Mouse (Mus musculus) CD4-positive, CD25-positive, alpha-beta regulatory T cell, adult 2 months (primary cell): Measurements from ENCODE around the gene 1110012L19Rik.
"Not testable (repeated sequence)": the region's sequence is repeated elsewhere in the genome, so short reads cannot be mapped to it uniquely, and the experiment has no call there.

Source experiments
- DNase-seq: peaks from one replicate; pipeline ENCODE4 v3.0.0-alpha.2; 2012; ENCODE audit warnings: low read depth, low spot score

1110012L19Rik gene

DNA sequence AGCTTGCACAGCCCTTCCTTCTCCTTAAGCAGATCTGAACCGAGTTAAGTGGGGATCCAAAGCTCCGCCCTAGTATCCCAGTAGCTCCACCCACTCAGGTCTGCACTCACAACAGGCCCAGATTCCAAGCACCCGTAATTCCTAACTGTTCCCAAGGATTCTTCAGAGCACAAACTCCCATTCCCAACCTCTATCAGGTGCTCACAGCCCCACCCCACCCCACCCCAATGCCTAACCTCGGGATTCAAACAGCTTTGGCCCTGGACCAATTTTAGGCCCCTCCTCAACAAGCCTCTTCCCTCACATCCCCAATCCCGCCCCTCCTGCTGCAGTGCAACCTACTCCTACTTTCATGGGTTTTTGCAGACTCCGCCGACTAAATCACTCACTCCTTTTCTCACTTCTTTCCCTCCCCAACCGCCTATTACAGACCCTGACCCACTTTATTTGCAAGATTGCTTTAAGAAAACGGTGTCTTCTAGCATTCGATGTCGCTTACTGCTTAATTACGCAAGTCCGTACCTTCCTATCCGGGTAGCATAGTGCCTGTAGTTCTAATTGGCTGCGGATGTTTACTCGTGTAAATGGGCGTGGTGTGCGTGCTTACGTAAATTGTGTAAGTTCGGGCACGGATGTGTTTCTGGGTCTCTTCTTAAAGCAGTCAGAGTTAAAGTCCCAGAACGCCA is at the start of gene 1110012L19Rik:
Gene 1110012L19Rik (plus strand): TSS at position 602 of the 686 bp plus-strand sequence.
- DNase-seq: peak; percentile 91

DNA sequence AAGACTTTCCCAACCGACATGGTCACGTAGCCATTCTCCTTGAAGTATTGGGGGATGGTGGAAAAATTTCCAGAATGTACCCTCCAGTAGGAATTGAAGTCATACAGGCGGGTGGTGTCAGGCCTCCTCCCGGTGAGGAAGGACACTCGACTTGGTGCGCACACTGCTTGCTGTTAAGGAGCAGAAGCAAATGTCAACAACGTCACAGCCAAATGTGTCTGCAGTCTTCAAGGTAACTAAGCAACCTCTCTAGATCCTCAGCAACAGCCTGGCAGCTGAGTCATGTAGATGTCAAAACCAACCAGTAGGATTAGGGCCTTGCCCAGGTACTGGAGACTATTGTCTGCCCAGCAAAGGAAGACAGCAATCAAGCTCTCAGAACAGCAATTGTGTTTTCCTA is 22.7 kb upstream of the 1110012L19Rik start:
- DNase-seq: no peak

DNA sequence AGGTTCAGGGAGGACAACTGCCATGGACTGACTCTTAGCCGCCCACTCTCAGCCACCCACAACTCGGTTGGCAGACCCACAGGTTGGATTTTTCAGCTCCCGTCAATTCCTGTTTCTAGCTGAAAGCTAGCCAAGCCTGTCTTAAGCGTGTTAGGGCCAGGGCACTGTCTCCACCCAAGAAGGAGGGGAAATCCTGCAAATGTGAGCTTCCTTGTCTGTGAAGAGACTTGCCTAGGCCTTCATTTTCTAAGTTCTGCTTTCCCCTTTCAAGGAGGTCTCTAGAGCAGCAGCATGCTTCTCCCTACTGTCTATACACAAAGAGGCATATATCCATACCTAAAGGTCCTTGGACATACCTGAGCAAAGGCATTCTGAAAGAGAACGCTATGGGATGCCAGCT is 22.2 kb upstream of the 1110012L19Rik start:
- DNase-seq: no peak

DNA sequence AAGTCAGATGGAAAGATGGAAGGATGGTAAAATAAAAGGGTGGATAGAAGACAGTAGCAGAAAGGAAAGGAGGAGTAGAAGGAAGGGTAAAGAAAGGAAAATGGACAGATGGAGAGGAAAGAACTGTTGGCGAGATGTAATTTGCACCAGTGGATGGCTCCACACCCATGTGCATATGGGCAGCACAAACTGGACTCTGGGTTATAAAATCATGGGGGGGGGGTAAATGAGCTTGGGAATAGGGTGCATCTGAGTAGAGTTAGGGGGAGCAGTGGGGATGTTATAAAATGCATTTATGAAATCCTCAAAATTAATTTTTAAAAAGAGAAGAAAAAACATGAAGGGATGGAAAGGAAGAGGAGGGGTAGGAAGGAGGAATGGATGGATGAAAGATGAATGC is 21.5 kb upstream of the 1110012L19Rik start:
- DNase-seq: no peak

DNA sequence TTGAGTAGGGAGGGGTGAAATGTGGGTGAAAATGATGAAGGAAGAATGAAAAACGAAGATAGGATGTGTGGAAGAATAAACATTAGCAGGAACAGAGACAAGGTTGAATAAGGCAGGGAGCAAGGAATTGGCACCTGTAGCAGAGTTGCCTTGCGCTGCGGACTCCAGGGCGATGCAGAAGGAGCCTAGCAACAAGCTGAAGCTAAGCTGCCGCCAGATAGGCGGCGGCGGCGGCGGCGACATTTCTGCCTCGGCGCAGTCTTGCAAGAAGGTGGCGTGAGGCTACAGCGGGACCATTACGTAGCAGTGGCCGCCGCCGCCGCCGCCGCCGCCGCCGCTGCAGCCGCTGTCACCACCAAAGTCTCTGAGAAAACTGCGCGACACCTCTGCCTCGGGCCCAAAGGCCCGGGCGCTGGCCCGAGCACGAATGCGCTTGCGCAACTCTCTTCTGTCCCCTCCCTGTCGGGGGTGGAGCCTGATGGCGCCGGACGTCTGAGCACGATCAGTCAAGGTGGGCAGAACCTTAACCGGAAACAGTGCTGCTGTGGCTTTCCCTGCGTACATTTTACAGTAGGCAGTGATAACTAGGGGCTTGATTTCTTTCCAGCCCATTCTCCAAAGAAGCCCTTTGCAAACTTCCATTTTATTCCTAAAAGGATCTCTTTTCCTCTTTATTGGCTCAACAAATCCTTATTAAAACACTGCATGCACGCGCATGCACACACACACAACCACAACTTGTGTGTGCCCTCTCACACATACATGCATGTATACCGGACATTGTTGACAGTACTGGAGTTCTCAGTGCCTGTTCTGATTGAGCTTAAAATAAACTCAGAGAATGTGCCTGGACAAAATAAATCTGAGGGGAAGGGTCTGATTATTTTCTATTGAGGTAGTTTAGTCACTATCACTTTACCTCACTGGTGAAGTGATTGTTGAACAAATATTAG is 20.7 kb upstream of the 1110012L19Rik start, which contains the start of gene Ids:
Gene Ids (minus strand): TSS at position 424 of the 953 bp plus-strand sequence.
- DNase-seq: peak; percentile 92

DNA sequence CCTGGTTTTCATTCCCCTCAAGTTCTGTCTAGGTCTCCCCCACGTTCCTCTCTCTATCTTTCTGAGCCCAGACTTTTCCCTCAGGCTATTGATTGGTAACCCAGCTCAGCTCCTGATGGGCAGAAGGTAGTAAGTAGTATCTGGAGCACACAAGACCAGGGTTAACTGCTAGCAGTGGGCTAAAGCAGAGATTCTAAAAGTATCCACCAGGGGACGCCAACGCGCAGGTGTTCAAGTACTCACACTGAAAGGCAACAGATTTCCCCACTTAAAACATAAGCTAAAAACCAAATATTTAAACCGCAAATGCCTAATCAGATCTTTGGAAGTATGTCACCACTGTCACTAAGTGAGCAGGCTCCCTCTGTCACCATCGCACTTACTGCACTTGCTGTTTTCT is 15.9 kb upstream of the 1110012L19Rik start:
- not testable (repeated sequence) for DNase-seq

DNA sequence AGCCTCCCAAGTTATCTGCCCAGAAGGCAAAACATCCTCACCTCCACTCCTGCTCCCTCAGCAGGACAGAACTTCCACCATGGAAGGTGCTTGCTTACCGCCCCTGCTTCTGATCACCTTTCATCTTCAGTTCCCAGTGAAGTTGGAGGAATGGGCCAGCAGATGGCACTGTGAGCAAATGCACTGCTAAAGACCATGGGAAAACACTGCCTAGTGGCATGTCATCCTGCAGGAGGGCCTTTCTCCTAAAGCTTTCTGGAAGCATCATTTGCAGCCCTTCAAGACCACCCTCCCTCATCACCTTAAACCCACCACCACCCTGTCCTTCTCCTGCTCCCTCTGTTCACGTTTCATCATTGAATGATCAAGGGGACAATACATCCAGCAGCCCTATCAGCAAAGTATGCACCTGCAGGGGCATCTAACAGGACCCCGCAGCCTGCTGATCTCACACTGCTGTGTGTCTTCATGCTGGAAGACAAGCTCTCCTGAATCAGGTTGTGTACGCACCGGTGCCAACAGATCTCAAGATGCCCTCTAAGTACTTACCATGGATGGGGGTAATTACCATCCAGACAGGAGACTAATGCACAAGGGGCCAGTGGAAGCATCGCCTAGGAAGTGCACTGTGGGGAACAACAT is 11.1 kb upstream of the 1110012L19Rik start:
- not testable (repeated sequence) for DNase-seq

DNA sequence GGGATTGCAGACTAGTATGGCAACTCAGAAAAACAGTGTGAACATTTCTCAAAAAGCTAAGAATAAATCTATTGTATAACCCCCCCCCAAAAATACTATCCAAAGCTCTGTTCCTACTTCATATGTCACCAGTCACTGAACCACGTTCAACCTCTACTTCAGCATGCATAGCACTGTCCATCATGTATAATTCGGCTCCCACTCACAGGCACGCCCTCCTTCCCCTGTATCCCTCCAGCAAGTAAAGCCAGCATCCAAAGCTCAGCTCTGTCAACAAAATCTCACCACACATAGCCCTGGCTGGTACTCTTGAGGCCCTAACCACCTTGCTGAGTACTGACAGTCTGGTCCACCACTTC is 781 bp upstream of the 1110012L19Rik start:
- no peak for DNase-seq

DNA sequence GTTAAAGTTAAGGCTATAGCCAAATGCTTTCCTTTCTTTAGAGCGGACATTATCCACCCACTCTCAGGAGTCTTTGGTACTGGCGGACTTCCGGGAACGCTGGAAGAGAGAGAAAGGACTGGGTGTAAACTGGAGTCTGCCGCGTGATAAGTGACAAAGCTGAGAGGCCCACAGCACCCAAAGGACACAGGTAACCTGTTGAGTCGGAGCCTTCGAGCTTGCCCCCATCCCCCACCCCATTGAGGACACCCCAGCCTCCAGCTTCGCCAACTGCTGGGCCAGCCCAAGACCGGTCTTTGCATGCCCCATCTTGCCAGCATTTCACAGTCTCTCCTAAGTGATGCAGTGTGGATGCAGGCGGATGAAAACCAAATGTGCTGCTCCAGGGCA is 280 bp downstream of the 1110012L19Rik start:
- DNase-seq: no peak

DNA sequence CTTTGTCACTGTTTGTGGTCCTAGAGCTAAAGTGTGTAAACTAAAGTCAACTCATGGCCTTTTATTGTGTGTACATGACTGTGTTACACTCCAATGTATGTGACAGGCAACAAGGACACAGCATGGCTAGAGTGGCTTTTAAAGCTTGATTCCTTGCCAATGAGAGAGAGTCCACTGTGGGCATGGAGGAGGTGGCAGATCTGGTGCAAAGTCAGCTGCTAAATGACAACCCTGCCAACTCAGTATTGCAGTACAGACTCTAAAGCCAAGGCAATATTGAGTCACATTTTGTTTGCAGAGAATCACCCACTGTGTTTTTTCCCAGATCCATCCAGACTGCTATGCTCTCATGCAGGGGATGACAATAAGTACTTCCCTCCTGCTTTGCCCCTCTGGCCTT is 7.0 kb downstream of the 1110012L19Rik start:
- DNase-seq: not testable (repeated sequence)

DNA sequence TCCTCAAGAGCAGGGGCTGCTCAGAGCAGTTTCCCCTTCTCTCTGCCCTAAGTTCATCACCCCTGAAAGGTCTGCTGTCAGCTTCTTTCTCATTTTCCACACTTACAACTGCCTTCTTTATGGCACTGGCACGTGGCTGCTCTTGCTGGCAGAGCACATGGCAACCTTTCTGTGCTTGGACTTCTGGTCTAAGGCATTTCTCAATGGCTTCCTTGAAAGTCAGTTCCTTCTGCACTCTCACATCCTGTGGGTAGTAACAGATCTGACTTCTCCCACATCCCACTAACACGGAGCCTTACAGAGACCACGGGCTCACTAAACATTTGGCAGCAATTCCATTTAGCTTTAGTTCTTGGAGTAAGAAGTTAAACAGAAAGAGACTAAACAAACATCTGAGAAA is 39.8 kb downstream of the 1110012L19Rik start:
- not testable (repeated sequence) for DNase-seq
